Mouse (Mus musculus) CH12.LX (cell line): Measurements from ENCODE around the gene Serf2. TPM values are rescaled to one million over a fixed set of nuclear protein-coding genes. Genes with fewer than 3 reads are reported as not detected.

Source experiments
- DNase-seq: peaks from one replicate; pipeline ENCODE4 v3.0.0-alpha.2; 2013; ENCODE audit errors: extremely low read depth
- H3K27ac ChIP-seq: 2 replicates; pipeline ENCODE4 v1.5.1; 2012; ENCODE audit warnings: low read depth, mild to moderate bottlenecking, control low read depth, moderate library complexity; ENCODE audit not compliant: insufficient read depth
- H3K27me3 ChIP-seq: replicated peaks from 2 replicates; pipeline ENCODE3; 2012; ENCODE audit warnings: inconsistent platforms
- H3K36me3 ChIP-seq, 2 experiments: replicated peaks in 1 of 2; 2 replicates each; pipeline versions ENCODE3 to v1.6.1; 2012; ENCODE audit warnings: inconsistent platforms in 1 of 2, low read length in 1 of 2, mild to moderate bottlenecking in 1 of 2, mixed read lengths in 1 of 2, moderate library complexity in 1 of 2; ENCODE audit not compliant: control insufficient read depth in 1 of 2, insufficient read depth in 1 of 2
- H3K4me1 ChIP-seq, 2 experiments: 2 replicates each; pipeline ENCODE4 v1.6.1; 2012; ENCODE audit warnings: inconsistent platforms in 1 of 2, moderate library complexity in 1 of 2; ENCODE audit not compliant: insufficient read depth in 2 of 2, control insufficient read depth in 1 of 2
- H3K4me2 ChIP-seq: 2 replicates; pipeline ENCODE4 v1.6.1; 2012; ENCODE audit warnings: low read depth, mild to moderate bottlenecking, control low read depth; ENCODE audit not compliant: poor library complexity, insufficient read depth, severe bottlenecking
- H3K4me3 ChIP-seq, 3 experiments: fragments of 150-350 bp in 1 of 3; sonication (generic) in 1 of 3; replicated peaks in 1 of 3; 2 replicates each; pipeline versions ENCODE3 to v1.5.1; 2011 to 2012; ENCODE audit warnings: low read depth in 2 of 3, low read length in 2 of 3, mild to moderate bottlenecking in 2 of 3, moderate library complexity in 2 of 3, control low read depth in 1 of 3, improper control_type of control experiment in 1 of 3, inconsistent platforms in 1 of 3, mixed read lengths in 1 of 3; ENCODE audit not compliant: poor library complexity in 1 of 3
- H3K79me2 ChIP-seq: replicated peaks from 2 replicates; pipeline ENCODE4 v1.6.1; 2012; ENCODE audit warnings: mild to moderate bottlenecking, moderate library complexity; ENCODE audit not compliant: control insufficient read depth, poor library complexity, insufficient read depth, severe bottlenecking; ENCODE audit errors: extremely low read depth
- H3K9ac ChIP-seq: 2 replicates; pipeline ENCODE4 v1.6.1; 2012; ENCODE audit warnings: low read depth, mild to moderate bottlenecking, control low read depth, moderate library complexity; ENCODE audit not compliant: insufficient read depth
- H3K9me3 ChIP-seq: replicated peaks from 2 replicates; pipeline ENCODE3; 2012; ENCODE audit warnings: low read length, inconsistent platforms, mixed read lengths
- CHD2 ChIP-seq: IDR thresholded peaks from 2 replicates; pipeline ENCODE4 v1.6.1; 2011; ENCODE audit warnings: low read length, improper control_type of control experiment
- CTCF ChIP-seq, 2 experiments: IDR thresholded peaks in 1 of 2; conservative IDR thresholded peaks in 1 of 2; 2 replicates each; pipeline ENCODE4 v1.5.1; 2011 to 2012; ENCODE audit warnings: low read depth in 2 of 2, low read length in 2 of 2, improper control_type of control experiment in 1 of 2, inconsistent platforms in 1 of 2, mild to moderate bottlenecking in 1 of 2, moderate library complexity in 1 of 2
- E2F4 ChIP-seq: IDR thresholded peaks from 2 replicates; pipeline ENCODE4 v1.6.1; 2011; ENCODE audit warnings: low read depth, low read length, improper control_type of control experiment; ENCODE audit not compliant: insufficient replicate concordance
- GABPA ChIP-seq: IDR thresholded peaks from 2 replicates; pipeline ENCODE4 v1.6.1; 2012; ENCODE audit warnings: low read depth, low read length, improper control_type of control experiment, inconsistent platforms; ENCODE audit not compliant: insufficient replicate concordance
- JUN ChIP-seq: IDR thresholded peaks from 2 replicates; pipeline ENCODE4 v1.6.1; 2011; ENCODE audit warnings: low read depth, mild to moderate bottlenecking, low read length, improper control_type of control experiment, moderate library complexity; ENCODE audit not compliant: insufficient read depth
- JUND ChIP-seq: conservative IDR thresholded peaks from 2 replicates; pipeline ENCODE4 v1.6.1; 2011; ENCODE audit warnings: low read depth, low read length, improper control_type of control experiment
- KAT2A ChIP-seq: IDR thresholded peaks from 2 replicates; pipeline ENCODE4 v1.6.1; 2012; ENCODE audit warnings: low read length, improper control_type of control experiment, inconsistent platforms; ENCODE audit not compliant: insufficient replicate concordance
- MAFK ChIP-seq: IDR thresholded peaks from 2 replicates; pipeline ENCODE4 v1.6.1; 2011; ENCODE audit warnings: low read length, improper control_type of control experiment; ENCODE audit not compliant: insufficient replicate concordance
- PAX5 ChIP-seq: IDR thresholded peaks from 2 replicates; pipeline ENCODE4 v1.6.1; 2012; ENCODE audit warnings: low read length, inconsistent platforms, mixed read lengths
- POLR2AphosphoS2 ChIP-seq: IDR thresholded peaks from 2 replicates; pipeline ENCODE4 v1.6.1; 2011; ENCODE audit warnings: low read depth, low read length, improper control_type of control experiment
- RAD21 ChIP-seq: IDR thresholded peaks from 2 replicates; pipeline ENCODE4 v1.6.1; 2011; ENCODE audit warnings: low read depth, mild to moderate bottlenecking, low read length, improper control_type of control experiment, moderate library complexity
- SIN3A ChIP-seq: IDR thresholded peaks from 2 replicates; pipeline ENCODE4 v1.6.1; 2012; ENCODE audit warnings: low read length, improper control_type of control experiment, inconsistent platforms
- ZC3H11A ChIP-seq: IDR thresholded peaks from 2 replicates; pipeline ENCODE4 v1.6.1; 2012; ENCODE audit warnings: low read depth, mild to moderate bottlenecking, inconsistent platforms, low read length, improper control_type of control experiment
- ZKSCAN1 ChIP-seq: IDR thresholded peaks from 2 replicates; pipeline ENCODE4 v1.6.1; 2012; ENCODE audit warnings: low read depth, inconsistent platforms, low read length, improper control_type of control experiment, borderline replicate concordance
- ZMIZ1 ChIP-seq: IDR thresholded peaks from 2 replicates; pipeline ENCODE4 v1.6.1; 2012; ENCODE audit warnings: low read depth, mild to moderate bottlenecking, inconsistent platforms, low read length, improper control_type of control experiment
- dilution Hi-C: fragments of 300-500 bp; cut with MboI; formaldehyde crosslinking; loops from 2 replicates; pipeline ENCODE4 v1.14.3; 2020; ENCODE audit warnings: low sequenced_read_pairs; ENCODE audit not compliant: extremely low pct_unique_long_range_greater_than_20kb, extremely low pct_ligation_motif_present
- in situ Hi-C: fragments of 300-500 bp; cut with MboI; formaldehyde crosslinking; loops from 3 replicates; pipeline ENCODE4 v1.14.3; 2019; ENCODE audit warnings: low sequenced_read_pairs, low pct_ligation_motif_present, low pct_unique_long_range_greater_than_20kb, mixed read lengths
- polyA plus RNA-seq: library from polyadenylated mRNA; unstranded; fragments of >175 nt; gene quantifications from 2 replicates; pipeline ENCODE4 v1.2.1, GENCODE M21; 2012; ENCODE audit warnings: low read depth; ENCODE audit not compliant: insufficient read length
- total RNA-seq, 2 experiments: library from RNA; depleted of rRNA; stranded (reverse); fragments of 300-350 nt in 1 of 2; fragments of >200 nt in 1 of 2; gene quantifications; 2 replicates each; pipeline ENCODE4 v1.2.3; 2012 to 2014

The Serf2 gene
- total and polyA plus RNA-seq, 3 experiments, result 116 to 222 (median 164) TPM

- peaks cover 7% of the 10 kb centered on the region for H3K79me2 ChIP-seq
- no peak overlapping the region for H3K9ac ChIP-seq
- peaks cover 5 to 30% of the 10 kb centered on the region in 2 experiments for H3K4me1 ChIP-seq
- peaks cover 7 to 40% of the 10 kb centered on the region in 2 experiments for H3K36me3 ChIP-seq
- H3K27ac ChIP-seq, result no peak overlapping the region
- DNase-seq, result no peak
- H3K9me3 ChIP-seq, result no peaks in the 10 kb centered on the region
- H3K4me3 ChIP-seq, result no peak overlapping the region
- TF ChIP-seq ZMIZ1, result no peak
- TF ChIP-seq JUN, result no peak
- no peak overlapping the region for H3K4me2 ChIP-seq
- dilution Hi-C loops (no loop called here), in situ Hi-C loops (no loop called here)
- peaks cover 5% of the 10 kb centered on the region for H3K27me3 ChIP-seq
Measured at GRCm38 (mm10) chr2:121452361-121452760, 3.4 kb downstream of the Serf2 start.

- Histone ChIP-seq H3K9ac (no peak within 1 kb of the TSS), H3K36me3 (peaks cover 7 to 40% of the 10 kb centered on the region in 2 experiments), H3K4me3 (no peak within 1 kb of the TSS), H3K9me3 (no peaks in the 10 kb centered on the region), H3K27me3 (peaks cover 1% of the 10 kb centered on the region), H3K27ac (no peak within 1 kb of the TSS), H3K79me2 (peaks cover 10% of the 10 kb centered on the region), H3K4me2 (no peak within 1 kb of the TSS), H3K4me1 (peaks cover 5 to 34% of the 10 kb centered on the region in 2 experiments)
- DNase-seq, result no peak
- TF ChIP-seq POLR2AphosphoS2 (no peak), CHD2 (no peak), CTCF (conservative IDR thresholded peaks at IDR 0.05 in 1 of 2, IDR thresholded peaks at IDR 0.05 in 1 of 2; ENCODE audit: low read depth in 2 of 2, low read length in 2 of 2) (no peak)
- dilution Hi-C loops, result no loop called here
- in situ Hi-C loops, result no loop called here
Measured at GRCm38 (mm10) chr2:121452990-121453389, 4.0 kb downstream of the Serf2 start, which contains the start of gene Hypk. Gene Hypk (plus strand): TSS chr2:121453290.

GRCm38 (mm10) chr2:121453917-121454316, 4.9 kb downstream of the Serf2 start:
- Histone ChIP-seq H3K4me1 (peaks cover 5 to 36% of the 10 kb centered on the region in 2 experiments), H3K27ac (no peak overlapping the region)
- dilution Hi-C loops, result no loop called here

More at GRCm38 (mm10) chr2:121453917-121454316, 4.9 kb downstream of the Serf2 start:
- Histone ChIP-seq H3K9ac (no peak overlapping the region), H3K9me3 (no peaks in the 10 kb centered on the region), H3K4me3 (no peak overlapping the region), H3K27me3 (no peaks in the 10 kb centered on the region), H3K36me3 (peaks cover 9 to 47% of the 10 kb centered on the region in 2 experiments), H3K79me2 (peaks cover 10% of the 10 kb centered on the region), H3K4me2 (no peak overlapping the region)
- in situ Hi-C loops, result no loop called here
- DNase-seq, result no peak
- no peak for TF ChIP-seq RAD21
- no peak for TF ChIP-seq SIN3A
- TF ChIP-seq ZKSCAN1, result no peak
- no peak for TF ChIP-seq KAT2A
- no peak for TF ChIP-seq E2F4
- no peak for TF ChIP-seq PAX5
- TF ChIP-seq CHD2, result no peak
- TF ChIP-seq GABPA, result no peak
- no peak for TF ChIP-seq CTCF (conservative IDR thresholded peaks at IDR 0.05 in 1 of 2, IDR thresholded peaks at IDR 0.05 in 1 of 2; ENCODE audit: low read depth in 2 of 2, low read length in 2 of 2)
- TF ChIP-seq JUND, result no peak
- no peak for TF ChIP-seq MAFK
- TF ChIP-seq ZC3H11A, result no peak
